Mouse (Mus musculus): ENCODE results near the gene Foxe3. TPM values are rescaled to one million over a fixed set of nuclear protein-coding genes. Genes with fewer than 3 reads are reported as not detected.

The Foxe3 gene
- polyA plus RNA-seq, 2 experiments: not detected

DNA sequence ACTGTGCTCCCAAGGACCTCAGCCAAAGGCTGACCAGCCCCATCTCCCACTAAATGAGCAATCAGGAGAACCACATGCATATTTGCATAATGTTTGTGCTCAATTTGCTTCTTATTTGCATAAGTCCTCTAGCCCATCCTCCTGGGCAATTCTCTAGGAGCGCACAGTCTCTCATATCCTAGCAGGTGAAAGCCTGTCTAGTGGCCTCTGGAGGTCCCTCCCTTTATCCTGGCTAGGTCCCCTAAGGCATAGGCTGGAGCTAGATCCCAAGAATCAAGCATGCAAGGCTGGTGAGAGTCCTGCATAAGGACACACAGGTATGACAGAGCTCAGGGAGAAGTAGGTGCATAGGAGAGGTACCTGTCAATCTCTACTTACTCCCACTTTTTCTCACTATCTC, 43.6 kb downstream of the Foxe3 start:
- ATAC-seq (ENCODE audit: insufficient read depth) (no peak), DNase-seq (ENCODE audit: low read depth in 3 of 3, low spot score in 3 of 3) (no peak)
- Histone ChIP-seq H3K27ac (no peak overlapping the region), H3K4me3 (ENCODE audit: insufficient read depth in 1 of 2, low read depth in 2 of 2, low read length in 2 of 2) (no peak overlapping the region), H3K4me2 (ENCODE audit: low read depth) (no peak overlapping the region), H3K36me3 (replicated peaks; ENCODE audit: control insufficient read depth, insufficient read depth, low read depth) (no peaks in the 10 kb centered on the region), H3K27me3 (ENCODE audit: control insufficient read depth, insufficient read depth, low read length) (no peaks in the 10 kb centered on the region), H3K4me1 (replicated peaks; ENCODE audit: control insufficient read depth in 2 of 2, insufficient read depth in 2 of 2, low read length in 1 of 2) (no peaks in the 10 kb centered on the region), H3K9ac (replicated peaks) (no peak overlapping the region), H3K9me3 (ENCODE audit: control insufficient read depth, low read length) (no peaks in the 10 kb centered on the region)
- WGBS (ENCODE audit: insufficient replicate concordance): 61% methylated on average over 1 of the region's 1 CpGs
- TF ChIP-seq EP300 (IDR thresholded peaks at IDR 0.05; ENCODE audit: low read depth): no peak

DNA sequence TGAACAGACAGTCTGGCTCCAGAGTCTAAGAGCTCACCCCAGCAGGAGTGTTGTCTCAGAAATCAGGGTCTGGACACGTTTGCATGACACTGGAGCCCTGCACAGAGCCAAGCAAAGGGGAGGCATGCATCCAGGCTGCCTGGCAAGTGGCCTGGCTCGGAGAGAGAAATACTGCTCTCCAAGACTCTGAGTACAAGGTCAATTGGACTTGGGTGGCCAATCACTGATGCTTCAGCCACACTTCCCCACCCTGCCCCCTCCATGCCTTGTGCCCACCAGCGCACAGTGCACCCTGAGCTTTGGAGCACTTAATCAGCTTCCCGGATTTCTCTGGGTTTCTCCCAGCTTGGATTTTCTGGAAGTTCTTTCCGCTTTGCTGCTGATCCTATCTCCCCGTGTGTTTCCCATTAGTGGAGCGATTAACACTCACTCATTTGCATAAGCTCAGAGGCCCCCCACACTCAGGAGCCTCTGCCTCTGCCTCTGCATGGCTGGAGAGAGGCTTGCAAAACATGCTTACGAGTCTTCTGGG, 49.3 kb downstream of the Foxe3 start:
- H3K4me1 ChIP-seq (replicated peaks; ENCODE audit: control insufficient read depth in 2 of 2, insufficient read depth in 2 of 2, low read length in 1 of 2): no peaks in the 10 kb centered on the region
- no peak overlapping the region for H3K9ac ChIP-seq (replicated peaks)
- H3K4me2 ChIP-seq (ENCODE audit: low read depth): no peak overlapping the region
- TF ChIP-seq EP300 (IDR thresholded peaks at IDR 0.05; ENCODE audit: low read depth) (no peak), CTCF (IDR thresholded peaks at IDR 0.05; ENCODE audit: low read depth) (no peak)
- no peaks in the 10 kb centered on the region for H3K36me3 ChIP-seq (replicated peaks; ENCODE audit: control insufficient read depth, insufficient read depth, low read depth)
- DNase-seq (ENCODE audit: low read depth in 3 of 3, low spot score in 3 of 3): no peak
- H3K4me3 ChIP-seq (ENCODE audit: insufficient read depth in 1 of 2, low read depth in 2 of 2, low read length in 2 of 2): no peak overlapping the region
- no peak for ATAC-seq (ENCODE audit: insufficient read depth)
- 0 out of 2 replicates have a peak, but pooled peaks cover 3% of the 10 kb centered on the region for H3K27me3 ChIP-seq (ENCODE audit: control insufficient read depth, insufficient read depth, low read length)
- H3K27ac ChIP-seq: no peak overlapping the region
- 29% methylated on average over 8 of the region's 8 CpGs for WGBS (ENCODE audit: insufficient replicate concordance)
- H3K9me3 ChIP-seq (ENCODE audit: control insufficient read depth, low read length): no peaks in the 10 kb centered on the region

Other genes starting within 250 kb of the Foxe3 start
- not detected in 2 replicates for gene Gm12830, start 104.3 kb downstream of the Foxe3 start, polyA plus RNA-seq (2012; rRNA removed)
- not detected in 2 replicates for gene Gm12830, start 104.3 kb downstream of the Foxe3 start, polyA plus RNA-seq (2014; fragmentation: Nextera tagmentation; extraction: Ambion mirVana)
- gene Foxd2, start 17.1 kb downstream of the Foxe3 start, polyA plus RNA-seq (2012; rRNA removed): 0.02 TPM in 2 replicates
- gene Foxd2, start 17.1 kb downstream of the Foxe3 start, polyA plus RNA-seq (2014; fragmentation: Nextera tagmentation; extraction: Ambion mirVana): not detected in 2 replicates
- 11.8 and 17.9 TPM in 2 replicates for gene Cmpk1, start 61.2 kb upstream of the Foxe3 start, polyA plus RNA-seq (2012; rRNA removed)
- 61.0 and 67.4 TPM in 2 replicates for gene Cmpk1, start 61.2 kb upstream of the Foxe3 start, polyA plus RNA-seq (2014; fragmentation: Nextera tagmentation; extraction: Ambion mirVana)
- gene Stil, start 74.1 kb upstream of the Foxe3 start, polyA plus RNA-seq (2012; rRNA removed): 6.1 and 8.7 TPM in 2 replicates
- gene Stil, start 74.1 kb upstream of the Foxe3 start, polyA plus RNA-seq (2014; fragmentation: Nextera tagmentation; extraction: Ambion mirVana): 12.1 and 12.9 TPM in 2 replicates
- gene Tal1, start 130.4 kb upstream of the Foxe3 start, polyA plus RNA-seq (2012; rRNA removed): 72.6 and 74.7 TPM in 2 replicates
- 55.6 and 60.9 TPM in 2 replicates for gene Tal1, start 130.4 kb upstream of the Foxe3 start, polyA plus RNA-seq (2014; fragmentation: Nextera tagmentation; extraction: Ambion mirVana)
- gene Pdzk1ip1, start 162.7 kb upstream of the Foxe3 start, polyA plus RNA-seq (2012; rRNA removed): 20.5 and 24.5 TPM in 2 replicates
- gene Pdzk1ip1, start 162.7 kb upstream of the Foxe3 start, polyA plus RNA-seq (2014; fragmentation: Nextera tagmentation; extraction: Ambion mirVana): 24.4 and 30.5 TPM in 2 replicates
- 0.05 and 0.06 TPM in 2 replicates for gene Cyp4x1, start 208.3 kb upstream of the Foxe3 start, polyA plus RNA-seq (2012; rRNA removed)
- 0.08 TPM in 2 replicates for gene Cyp4x1, start 208.3 kb upstream of the Foxe3 start, polyA plus RNA-seq (2014; fragmentation: Nextera tagmentation; extraction: Ambion mirVana)

All from liver, embryonic 14.5 days (tissue).